Mouse (Mus musculus) liver, embryonic 14.5 days (tissue): Measurements from ENCODE around the gene Eif2b5.

Experiments used
- CTCF ChIP-seq: IDR thresholded peaks from 2 replicates; pipeline ENCODE4 v1.5.1; 2016; ENCODE audit warnings: antibody characterized with exemption, low read depth, control low read depth
- EP300 ChIP-seq: IDR thresholded peaks from 2 replicates; pipeline ENCODE4 v1.6.1; 2016; ENCODE audit warnings: antibody characterized with exemption, low read depth

DNA sequence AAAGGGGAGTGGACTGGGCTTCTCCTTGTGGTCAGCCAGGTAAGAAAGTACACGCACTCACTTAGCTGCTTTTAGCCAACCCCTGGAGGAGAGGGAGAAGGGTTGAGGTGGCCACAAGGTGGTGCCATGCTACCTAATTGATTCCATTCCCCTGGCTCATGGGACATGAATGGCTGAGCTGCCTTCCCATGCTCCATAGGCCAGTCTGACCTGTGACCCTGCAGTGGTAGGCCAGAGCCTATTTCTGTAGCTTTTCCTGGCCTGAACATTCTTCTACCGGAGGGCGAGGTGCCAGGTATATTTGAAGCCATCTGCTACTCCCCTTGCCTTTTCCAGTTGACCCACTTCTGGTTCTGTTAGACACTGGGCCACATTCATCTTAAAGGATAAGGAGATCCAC, 10.7 kb downstream of the Eif2b5 start:
- TF ChIP-seq CTCF (peak; percentile 76), EP300 (no peak)
